Mouse (Mus musculus): Measurements from ENCODE around the gene Vstm4.

Gene Vstm4

GRCm38 (mm10) chr14:32859831-32860569 is 3.4 kb downstream of the Vstm4 start:
- DNase-seq (ENCODE audit: low spot score), result no peak

- no peak for DNase-seq (ENCODE audit: low spot score)
Measured at GRCm38 (mm10) chr14:32861149-32861581, 4.6 kb downstream of the Vstm4 start.

GRCm38 (mm10) chr14:32861656-32862055 is 5.1 kb downstream of the Vstm4 start:
- DNase-seq (ENCODE audit: low spot score), result no peak

- no peak for DNase-seq (ENCODE audit: low spot score)
Measured at GRCm38 (mm10) chr14:32865331-32865730, 8.8 kb downstream of the Vstm4 start.

- no peak for DNase-seq (ENCODE audit: low spot score)
Measured at GRCm38 (mm10) chr14:32871963-32872362, 15.4 kb downstream of the Vstm4 start.

GRCm38 (mm10) chr14:32877549-32877948 is 21.0 kb downstream of the Vstm4 start:
- no peak for DNase-seq (ENCODE audit: low spot score)

- no peak for DNase-seq (ENCODE audit: low spot score)
Measured at GRCm38 (mm10) chr14:32880332-32880731, 23.8 kb downstream of the Vstm4 start.

GRCm38 (mm10) chr14:32881693-32882092 is 25.1 kb downstream of the Vstm4 start:
- DNase-seq (ENCODE audit: low spot score), result no peak

- DNase-seq (ENCODE audit: low spot score), result no peak
Measured at GRCm38 (mm10) chr14:32888876-32889674, 32.5 kb downstream of the Vstm4 start.

GRCm38 (mm10) chr14:32894341-32894853 is 37.8 kb downstream of the Vstm4 start:
- no peak for DNase-seq (ENCODE audit: low spot score)

- DNase-seq (ENCODE audit: low spot score), result no peak
Measured at GRCm38 (mm10) chr14:32894878-32895277, 38.3 kb downstream of the Vstm4 start.

- no peak for DNase-seq (ENCODE audit: low spot score)
Measured at GRCm38 (mm10) chr14:32896896-32897295, 40.3 kb downstream of the Vstm4 start.

GRCm38 (mm10) chr14:32903203-32903602 is 46.6 kb downstream of the Vstm4 start:
- DNase-seq (ENCODE audit: low spot score), result no peak

- no peak for DNase-seq (ENCODE audit: low spot score)
Measured at GRCm38 (mm10) chr14:32906545-32906944, 50.0 kb downstream of the Vstm4 start.

GRCm38 (mm10) chr14:32909112-32909511 is 52.6 kb downstream of the Vstm4 start:
- no peak for DNase-seq (ENCODE audit: low spot score)

GRCm38 (mm10) chr14:32911187-32911586 is 54.6 kb downstream of the Vstm4 start:
- DNase-seq (ENCODE audit: low spot score), result no peak

GRCm38 (mm10) chr14:32915360-32915759 is 58.8 kb downstream of the Vstm4 start:
- no peak for DNase-seq (ENCODE audit: low spot score)

GRCm38 (mm10) chr14:32917919-32918318 is 61.4 kb downstream of the Vstm4 start:
- no peak for DNase-seq (ENCODE audit: low spot score)

- no peak for DNase-seq (ENCODE audit: low spot score)
Measured at GRCm38 (mm10) chr14:32923871-32924270, 67.3 kb downstream of the Vstm4 start.

- DNase-seq (ENCODE audit: low spot score), result no peak
Measured at GRCm38 (mm10) chr14:32931709-32932108, 75.2 kb downstream of the Vstm4 start.

- no peak for DNase-seq (ENCODE audit: low spot score)
Measured at GRCm38 (mm10) chr14:32932220-32932619, 75.7 kb downstream of the Vstm4 start.

GRCm38 (mm10) chr14:32934064-32934463 is 77.5 kb downstream of the Vstm4 start:
- no peak for DNase-seq (ENCODE audit: low spot score)

GRCm38 (mm10) chr14:32939217-32939616 is 82.7 kb downstream of the Vstm4 start:
- no peak for DNase-seq (ENCODE audit: low spot score)

Data from urinary bladder, postnatal 10 days (tissue).